In genomic region chr19:57358322-57358721, GRCm38 (mm10) we compare ENCODE assay signal across 8 mouse cellular contexts. TPM values are rescaled to one million over a fixed set of nuclear protein-coding genes. Genes with fewer than 3 reads are reported as not detected.
A peak's percentile ranks its signal among the peaks of the same experiment; 100 is the strongest.
DNase-seq lines count a peak whose midpoint lies in the region; ATAC-seq and TF ChIP-seq lines count a peak whose summit lies in the region.

No protein-coding gene starts in this region.

- DNase-seq in Patski (ENCODE audit: low read depth, low spot score), result no peak
- DNase-seq in cerebellum, postnatal 14 days, result peak; percentile 51 to 77
- DNase-seq in kidney, postnatal 14 days, result peak; percentile 84
- DNase-seq in lung, postnatal 14 days, result peak; percentile 91
- DNase-seq in spleen, adult 18-20 months, result peak; percentile 61 to 78
- DNase-seq in Muller cell, postnatal 12 days (ENCODE audit: inconsistent ontology term), result no peak

- peaks cover 53% of the 10 kb centered on the region for H3K4me1 ChIP-seq in heart, embryonic 12.5 days (replicated peaks)

- H3K4me3 ChIP-seq in heart, embryonic 12.5 days, result 0 out of 2 replicates have a peak overlapping the region, but pooled peaks have one; percentile 3

- CTCF ChIA-PET in Patski (lab: Charles Lee), result interaction anchor here (1.4 kb wide), 1 partner anchor 97 kb away, joined by 3 read pairs; no protein-coding TSS in a partner anchor

- no peaks in the 10 kb centered on the region for H3K27me3 ChIP-seq in Patski
- no peaks in the 10 kb centered on the region for H3K27me3 ChIP-seq in heart, embryonic 12.5 days (replicated peaks)

- H3K4me2 ChIP-seq in heart, embryonic 12.5 days, result peak overlapping the region; percentile 65

- 61% methylated on average over 12 of the region's 12 CpGs for WGBS in heart, embryonic 12.5 days

- peak overlapping the region; percentile 47; the same call in 1 of the 2 replicates for H3K27ac ChIP-seq in heart, embryonic 12.5 days (ENCODE audit: poor library complexity, severe bottlenecking)

- H3K9me3 ChIP-seq in heart, embryonic 12.5 days (replicated peaks), result no peaks in the 10 kb centered on the region

- POLR2A ChIA-PET in Patski (lab: Charles Lee), result no interaction called here

- H3K36me3 ChIP-seq in heart, embryonic 12.5 days, result no peaks in the 10 kb centered on the region

- TF ChIP-seq CTCF in Patski (IDR thresholded peaks at IDR 0.05), result peak; percentile 36

- peak; percentile 28 for ATAC-seq in CD4-positive, CD25-positive, alpha-beta regulatory T cell, adult 4 months
- no peak for ATAC-seq in Patski
- no peak for ATAC-seq in heart, embryonic 12.5 days (ENCODE audit: insufficient number of reproducible peaks, low FRiP score)

- in situ Hi-C loops in Patski (cut with MboI; ENCODE audit: low pct_unique_long_range_greater_than_20kb), result no loop called here

- H3K9ac ChIP-seq in heart, embryonic 12.5 days, result peak overlapping the region; percentile 33; the same call in 1 of the 2 replicates

RNA-seq across cellular contexts. Expression of gene Fam160b1, which starts 2.2 kb away (rescaled TPM):
- polyA plus RNA-seq in CD4-positive, CD25-positive, alpha-beta regulatory T cell, adult 4 months (2017; shearing (Covaris generic)), result 1 to 10 TPM; 8.1 to 8.7 TPM
- polyA plus RNA-seq in Patski (2021), result 21.5 TPM
- polyA plus RNA-seq in heart, embryonic 12.5 days (2016; fragmentation: Nextera tagmentation; extraction: Ambion mirVana), result 15.4 TPM in 2 replicates

RNA-seq across cellular contexts. Expression of gene Ablim1, which starts 43.6 kb away (rescaled TPM):
- 100 to 1,000 TPM; 290 to 362 TPM for polyA plus RNA-seq in CD4-positive, CD25-positive, alpha-beta regulatory T cell, adult 4 months (2017; shearing (Covaris generic))
- 105 TPM for polyA plus RNA-seq in Patski (2021)
- polyA plus RNA-seq in heart, embryonic 12.5 days (2016; fragmentation: Nextera tagmentation; extraction: Ambion mirVana), result 53.4 and 53.5 TPM in 2 replicates

Comparison
In these comparisons a context has a peak if more than half of its experiments do, and no peak if none do; other contexts are left out.
1. DNase-seq: peak in cerebellum, postnatal 14 days (2 of 2), kidney, postnatal 14 days (single experiment), lung, postnatal 14 days (single experiment) and spleen, adult 18-20 months (2 of 2); none in Patski (single experiment) and Muller cell, postnatal 12 days (single experiment).